Mouse (Mus musculus): Measurements from ENCODE around the gene Sez6l. TPM values are rescaled to one million over a fixed set of nuclear protein-coding genes. Genes with fewer than 3 reads are reported as not detected.

The Sez6l gene
- polyA plus RNA-seq, 1 experiment from 2014 or later: 46.3 TPM

DNA sequence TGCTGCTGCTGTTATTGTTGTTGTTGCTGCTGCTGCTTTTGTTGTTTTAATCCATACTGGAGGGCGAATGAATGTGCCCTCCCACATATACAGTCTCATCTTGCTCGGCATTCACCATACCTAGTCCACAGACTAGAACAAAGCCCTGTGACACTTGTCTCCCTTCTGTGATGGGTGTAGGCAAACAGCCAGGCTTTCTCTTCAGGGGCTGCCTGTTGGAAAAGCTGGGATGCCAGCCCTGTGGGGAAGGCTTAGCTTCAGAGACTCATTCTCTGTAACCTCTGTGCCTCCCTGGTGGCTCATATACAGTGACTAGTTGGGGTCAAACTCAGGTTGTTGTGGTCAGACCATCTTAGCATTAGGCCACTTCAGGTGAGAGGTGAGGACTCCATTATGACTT, 30.1 kb upstream of the Sez6l start:
- peaks cover 13% of the 10 kb centered on the region for H3K4me1 ChIP-seq (ENCODE audit: control insufficient read depth, insufficient read depth, low read length)
- WGBS: 55% methylated on average over 2 of the region's 2 CpGs
- no peak overlapping the region for H3K4me3 ChIP-seq (replicated peaks; ENCODE audit: low read depth, low read length)
- DNase-seq (no peak), ATAC-seq (ENCODE audit: low FRiP score, low TSS enrichment) (no peak)
- H3K27me3 ChIP-seq (ENCODE audit: control insufficient read depth, insufficient read depth, low read length): no peaks in the 10 kb centered on the region
- H3K27ac ChIP-seq (replicated peaks; ENCODE audit: low read depth, low read length): no peak overlapping the region
- H3K36me3 ChIP-seq (ENCODE audit: control insufficient read depth, insufficient read depth, low read length): no peaks in the 10 kb centered on the region
- H3K9ac ChIP-seq (replicated peaks; ENCODE audit: low read length): no peak overlapping the region
- H3K9me3 ChIP-seq (ENCODE audit: control insufficient read depth, low read length): no peaks in the 10 kb centered on the region
- H3K4me2 ChIP-seq (ENCODE audit: low read length): no peak overlapping the region

DNA sequence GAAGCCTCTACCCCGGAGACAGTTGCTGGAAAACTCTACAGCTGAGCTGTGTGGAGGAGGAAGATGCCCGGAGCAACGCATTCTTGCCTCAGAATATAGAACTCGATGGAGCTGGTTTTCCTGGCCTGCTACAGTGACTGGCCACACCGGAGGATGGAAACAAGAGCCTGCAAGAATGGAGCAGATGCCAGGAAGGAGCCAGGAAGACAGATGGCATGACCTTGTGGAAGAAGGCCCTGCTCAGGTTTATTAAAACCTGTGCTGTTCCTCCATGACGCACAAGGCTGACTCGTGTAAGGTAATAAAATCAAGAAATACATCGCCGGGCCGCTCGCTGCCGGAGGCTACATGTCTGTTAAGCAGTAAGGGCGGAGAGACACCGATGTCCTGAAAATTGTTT, 28.4 kb upstream of the Sez6l start:
- peaks cover 14% of the 10 kb centered on the region for H3K4me1 ChIP-seq (ENCODE audit: control insufficient read depth, insufficient read depth, low read length)
- H3K9me3 ChIP-seq (ENCODE audit: control insufficient read depth, low read length): no peaks in the 10 kb centered on the region
- H3K4me3 ChIP-seq (replicated peaks; ENCODE audit: low read depth, low read length): no peak overlapping the region
- H3K27ac ChIP-seq (replicated peaks; ENCODE audit: low read depth, low read length): no peak overlapping the region
- no peak overlapping the region for H3K9ac ChIP-seq (replicated peaks; ENCODE audit: low read length)
- H3K4me2 ChIP-seq (ENCODE audit: low read length): no peak overlapping the region
- no peak for ATAC-seq (ENCODE audit: low FRiP score, low TSS enrichment)
- no peaks in the 10 kb centered on the region for H3K27me3 ChIP-seq (ENCODE audit: control insufficient read depth, insufficient read depth, low read length)
- H3K36me3 ChIP-seq (ENCODE audit: control insufficient read depth, insufficient read depth, low read length): no peaks in the 10 kb centered on the region
- WGBS: 87% methylated on average over 14 of the region's 14 CpGs
- DNase-seq: no peak

DNA sequence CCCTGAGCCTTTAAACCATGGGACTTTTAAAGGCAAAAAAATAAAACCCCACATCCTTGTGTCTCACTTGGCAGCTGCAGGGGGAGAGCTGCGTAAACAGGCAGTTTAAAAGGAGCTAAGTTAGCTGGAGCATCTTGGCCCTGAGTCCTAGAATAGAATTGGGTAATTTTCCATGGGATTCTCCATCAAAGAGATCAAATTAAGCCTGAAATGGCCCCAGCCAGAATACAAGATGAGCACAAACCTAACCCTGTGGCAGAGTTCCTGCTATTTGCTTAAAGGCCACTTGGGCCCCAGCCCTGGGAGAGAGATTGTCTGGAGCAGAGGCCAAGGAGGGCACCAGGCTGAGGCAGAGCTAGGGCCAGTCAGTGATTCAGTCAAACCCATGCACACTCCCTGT, 27.3 kb upstream of the Sez6l start:
- DNase-seq: no peak

DNA sequence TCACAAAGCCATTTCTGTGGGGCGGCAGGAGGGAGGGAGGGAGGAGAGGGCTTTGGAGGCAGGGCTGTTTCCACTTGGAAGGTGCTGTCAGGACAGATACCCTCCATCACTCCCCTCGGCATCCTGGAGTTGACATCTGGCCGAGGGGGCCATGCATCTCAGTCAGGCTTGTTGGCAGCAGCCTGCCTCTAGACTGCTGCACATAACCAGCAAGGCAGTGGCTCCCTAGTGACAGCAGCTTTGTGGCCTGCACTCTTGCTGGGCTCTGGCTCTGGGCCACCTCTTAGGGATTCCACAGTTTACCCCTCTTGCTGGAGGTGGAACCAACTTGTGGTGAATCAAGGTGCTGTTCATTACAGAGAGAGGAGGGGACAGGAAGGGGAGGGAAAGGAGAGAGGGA, 26.6 kb upstream of the Sez6l start:
- WGBS: 21% methylated on average over 3 of the region's 3 CpGs
- H3K27me3 ChIP-seq (ENCODE audit: control insufficient read depth, insufficient read depth, low read length): no peaks in the 10 kb centered on the region
- ATAC-seq (ENCODE audit: low FRiP score, low TSS enrichment): no peak
- no peaks in the 10 kb centered on the region for H3K9me3 ChIP-seq (ENCODE audit: control insufficient read depth, low read length)
- no peak for DNase-seq
- no peaks in the 10 kb centered on the region for H3K36me3 ChIP-seq (ENCODE audit: control insufficient read depth, insufficient read depth, low read length)
- H3K4me1 ChIP-seq (ENCODE audit: control insufficient read depth, insufficient read depth, low read length): peaks cover 16% of the 10 kb centered on the region
- no peak overlapping the region for H3K4me3 ChIP-seq (replicated peaks; ENCODE audit: low read depth, low read length)
- no peak overlapping the region for H3K4me2 ChIP-seq (ENCODE audit: low read length)
- no peak overlapping the region for H3K9ac ChIP-seq (replicated peaks; ENCODE audit: low read length)
- H3K27ac ChIP-seq (replicated peaks; ENCODE audit: low read depth, low read length): peak overlapping the region; percentile 45; the same call in 1 of the 2 replicates

More for the DNA sequence above, 27.3 kb upstream of the Sez6l start:
- Histone ChIP-seq H3K27ac (replicated peaks; ENCODE audit: low read depth, low read length) (no peak overlapping the region), H3K4me1 (ENCODE audit: control insufficient read depth, insufficient read depth, low read length) (peaks cover 16% of the 10 kb centered on the region), H3K9me3 (ENCODE audit: control insufficient read depth, low read length) (no peaks in the 10 kb centered on the region), H3K36me3 (ENCODE audit: control insufficient read depth, insufficient read depth, low read length) (no peaks in the 10 kb centered on the region), H3K4me2 (ENCODE audit: low read length) (no peak overlapping the region), H3K9ac (replicated peaks; ENCODE audit: low read length) (no peak overlapping the region), H3K27me3 (ENCODE audit: control insufficient read depth, insufficient read depth, low read length) (no peaks in the 10 kb centered on the region), H3K4me3 (replicated peaks; ENCODE audit: low read depth, low read length) (no peak overlapping the region)
- ATAC-seq (ENCODE audit: low FRiP score, low TSS enrichment): no peak
- WGBS: 63% methylated on average over 1 of the region's 1 CpGs

DNA sequence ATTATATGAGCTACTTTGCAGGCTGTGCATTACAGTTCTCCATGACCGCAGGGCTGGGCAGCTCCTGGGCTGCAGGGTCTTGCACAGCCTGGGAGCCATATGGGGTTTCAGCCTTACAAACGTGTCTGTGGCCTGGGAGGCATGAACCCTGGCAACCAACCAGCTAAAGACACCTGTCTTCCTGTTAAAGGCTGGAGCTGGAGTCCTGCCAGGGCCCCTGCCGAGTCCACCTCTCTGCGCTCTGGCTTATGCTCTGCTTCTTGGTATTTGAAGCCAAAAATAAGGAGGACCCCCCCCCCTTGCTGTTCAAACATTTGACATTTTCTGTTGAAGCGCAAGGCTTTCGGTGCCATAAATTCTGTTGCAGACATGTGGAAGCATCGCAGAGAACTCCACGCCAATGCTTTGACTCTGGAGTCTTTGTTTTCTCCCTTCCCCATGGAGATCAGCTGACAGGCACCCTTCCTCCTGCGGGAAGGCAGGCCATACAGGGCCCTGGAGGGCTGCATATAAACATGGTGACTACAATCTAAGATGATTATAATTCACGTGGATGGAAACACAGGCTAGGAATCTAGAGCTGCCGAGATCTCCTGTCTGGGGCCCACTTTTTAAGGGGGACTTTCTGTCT, 23.4 kb upstream of the Sez6l start:
- ATAC-seq (ENCODE audit: low FRiP score, low TSS enrichment) (no peak), DNase-seq (no peak)
- Histone ChIP-seq H3K4me2 (ENCODE audit: low read length) (no peak overlapping the region), H3K27ac (replicated peaks; ENCODE audit: low read depth, low read length) (0 out of 2 replicates have a peak overlapping the region, but pooled peaks have one; percentile 20), H3K36me3 (ENCODE audit: control insufficient read depth, insufficient read depth, low read length) (no peaks in the 10 kb centered on the region), H3K9ac (replicated peaks; ENCODE audit: low read length) (no peak overlapping the region), H3K9me3 (ENCODE audit: control insufficient read depth, low read length) (no peaks in the 10 kb centered on the region), H3K4me1 (ENCODE audit: control insufficient read depth, insufficient read depth, low read length) (peaks cover 14% of the 10 kb centered on the region), H3K27me3 (ENCODE audit: control insufficient read depth, insufficient read depth, low read length) (no peaks in the 10 kb centered on the region), H3K4me3 (replicated peaks; ENCODE audit: low read depth, low read length) (no peak overlapping the region)
- 49% methylated on average over 11 of the region's 11 CpGs for WGBS

DNA sequence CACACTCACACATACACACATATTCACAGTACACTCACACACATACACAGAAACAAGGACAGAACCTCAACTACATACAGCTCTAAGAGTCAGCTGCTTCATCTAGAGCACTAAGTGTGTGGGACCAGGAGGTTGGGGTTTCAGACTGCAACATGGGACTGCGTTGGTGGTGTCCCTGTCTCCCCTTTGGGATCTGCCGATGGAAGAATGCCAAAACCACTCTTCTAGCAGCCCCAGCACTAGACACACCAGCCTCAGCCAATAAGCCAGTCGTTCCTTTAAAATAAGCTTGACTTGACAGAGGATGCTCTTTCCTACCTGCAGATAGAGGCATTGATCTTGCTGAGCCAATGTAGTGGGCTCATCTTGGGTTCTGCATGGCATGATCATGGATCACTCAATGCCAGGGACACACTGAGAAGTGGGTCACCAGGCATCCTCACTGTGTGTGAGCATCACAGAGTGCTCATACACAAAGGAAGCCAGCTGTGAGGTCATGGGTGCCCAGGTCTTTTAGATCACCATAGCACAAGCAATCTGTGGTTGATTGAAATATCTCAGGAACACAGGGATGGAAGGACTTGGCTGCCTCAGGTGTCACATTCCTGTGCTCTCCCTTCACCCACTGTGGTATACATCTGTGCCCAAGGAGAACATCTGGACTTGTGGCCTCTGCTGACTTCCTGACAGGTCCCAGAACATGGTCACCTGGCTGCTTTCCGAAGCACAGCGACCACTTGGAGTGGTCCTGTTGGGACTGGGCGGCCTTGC, 22.7 kb upstream of the Sez6l start:
- ATAC-seq (ENCODE audit: low FRiP score, low TSS enrichment) (no peak), DNase-seq (no peak)
- no peak overlapping the region for H3K4me3 ChIP-seq (replicated peaks; ENCODE audit: low read depth, low read length)
- no peak overlapping the region for H3K27ac ChIP-seq (replicated peaks; ENCODE audit: low read depth, low read length)
- 86% methylated on average over 6 of the region's 6 CpGs for whole genome bisulfite sequencing
- no peaks in the 10 kb centered on the region for H3K9me3 ChIP-seq (ENCODE audit: control insufficient read depth, low read length)
- H3K27me3 ChIP-seq (ENCODE audit: control insufficient read depth, insufficient read depth, low read length): no peaks in the 10 kb centered on the region
- peaks cover 19% of the 10 kb centered on the region for H3K4me1 ChIP-seq (ENCODE audit: control insufficient read depth, insufficient read depth, low read length)
- H3K9ac ChIP-seq (replicated peaks; ENCODE audit: low read length): no peak overlapping the region
- H3K4me2 ChIP-seq (ENCODE audit: low read length): no peak overlapping the region
- no peaks in the 10 kb centered on the region for H3K36me3 ChIP-seq (ENCODE audit: control insufficient read depth, insufficient read depth, low read length)

DNA sequence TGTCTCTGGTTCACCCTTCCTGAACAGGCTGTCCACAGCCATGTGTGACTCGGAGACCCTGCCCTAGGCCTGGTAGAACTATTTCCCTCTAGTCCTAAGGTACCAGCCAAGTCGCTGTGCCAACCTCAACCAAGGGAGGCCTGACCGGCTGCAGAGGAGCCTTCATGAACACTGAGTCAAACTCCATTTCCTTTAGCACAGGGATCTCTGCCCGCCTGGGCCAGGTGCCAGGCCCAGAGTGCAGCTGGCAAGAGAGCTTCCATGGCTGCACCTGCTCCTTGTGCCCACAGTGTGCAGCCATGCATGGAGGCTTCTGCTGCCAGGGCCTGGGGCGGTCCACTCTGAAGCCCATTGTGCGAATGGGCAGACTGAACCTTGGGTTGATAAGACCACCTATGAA, 20.9 kb upstream of the Sez6l start:
- 87% methylated on average over 6 of the region's 6 CpGs for WGBS
- ATAC-seq (ENCODE audit: low FRiP score, low TSS enrichment): no peak

DNA sequence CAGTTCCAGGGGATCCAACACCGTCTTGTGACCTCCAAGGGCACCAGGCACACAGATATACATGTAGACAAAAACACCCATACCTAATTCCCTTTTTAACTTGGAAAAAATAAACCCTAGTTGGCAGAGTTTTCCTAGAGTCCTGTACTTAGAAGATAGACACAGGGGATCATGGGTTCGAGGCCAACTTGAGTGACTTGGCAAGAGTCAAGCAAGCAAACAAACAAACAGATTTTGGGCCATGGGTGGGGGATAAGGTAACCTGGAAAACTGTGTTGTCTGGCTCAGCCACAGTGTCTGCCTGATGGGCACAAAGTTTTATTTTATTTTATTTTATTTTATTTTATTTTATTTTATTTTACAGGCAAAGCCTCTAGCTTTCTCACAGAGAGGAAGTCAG, 20.3 kb upstream of the Sez6l start:
- no peak overlapping the region for H3K4me2 ChIP-seq (ENCODE audit: low read length)
- H3K9me3 ChIP-seq (ENCODE audit: control insufficient read depth, low read length): no peaks in the 10 kb centered on the region
- ATAC-seq (ENCODE audit: low FRiP score, low TSS enrichment): no peak
- peaks cover 17% of the 10 kb centered on the region for H3K4me1 ChIP-seq (ENCODE audit: control insufficient read depth, insufficient read depth, low read length)
- no peaks in the 10 kb centered on the region for H3K27me3 ChIP-seq (ENCODE audit: control insufficient read depth, insufficient read depth, low read length)
- H3K36me3 ChIP-seq (ENCODE audit: control insufficient read depth, insufficient read depth, low read length): no peaks in the 10 kb centered on the region
- H3K4me3 ChIP-seq (replicated peaks; ENCODE audit: low read depth, low read length): no peak overlapping the region
- 89% methylated on average over 2 of the region's 2 CpGs for WGBS
- no peak overlapping the region for H3K27ac ChIP-seq (replicated peaks; ENCODE audit: low read depth, low read length)
- H3K9ac ChIP-seq (replicated peaks; ENCODE audit: low read length): no peak overlapping the region
- no peak for DNase-seq

More for the DNA sequence above, 20.9 kb upstream of the Sez6l start:
- no peak overlapping the region for H3K4me3 ChIP-seq (replicated peaks; ENCODE audit: low read depth, low read length)
- no peak overlapping the region for H3K4me2 ChIP-seq (ENCODE audit: low read length)
- H3K36me3 ChIP-seq (ENCODE audit: control insufficient read depth, insufficient read depth, low read length): no peaks in the 10 kb centered on the region
- no peak overlapping the region for H3K9ac ChIP-seq (replicated peaks; ENCODE audit: low read length)
- H3K27ac ChIP-seq (replicated peaks; ENCODE audit: low read depth, low read length): no peak overlapping the region
- no peaks in the 10 kb centered on the region for H3K27me3 ChIP-seq (ENCODE audit: control insufficient read depth, insufficient read depth, low read length)
- peaks cover 17% of the 10 kb centered on the region for H3K4me1 ChIP-seq (ENCODE audit: control insufficient read depth, insufficient read depth, low read length)
- no peaks in the 10 kb centered on the region for H3K9me3 ChIP-seq (ENCODE audit: control insufficient read depth, low read length)
- peak; percentile 51 for DNase-seq

DNA sequence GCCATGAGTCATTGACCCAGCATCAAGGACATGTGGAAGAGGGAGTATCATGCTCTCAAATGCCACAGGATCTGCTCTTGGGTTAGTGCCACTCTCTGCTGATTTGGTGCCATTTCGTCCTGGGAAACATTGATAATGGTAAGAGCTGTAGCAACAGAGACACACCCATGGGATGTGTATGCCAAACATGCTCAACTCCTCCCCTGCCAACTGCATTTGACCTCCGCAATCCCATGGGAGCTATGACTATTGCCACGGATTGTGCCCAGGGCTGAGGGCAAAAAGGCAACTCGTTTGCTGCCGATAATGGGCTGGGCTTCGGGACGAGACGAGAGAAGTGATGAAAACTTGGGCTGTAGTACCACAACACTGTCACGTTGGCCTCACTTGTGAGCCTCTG, 19.7 kb upstream of the Sez6l start:
- no peaks in the 10 kb centered on the region for H3K36me3 ChIP-seq (ENCODE audit: control insufficient read depth, insufficient read depth, low read length)
- H3K4me1 ChIP-seq (ENCODE audit: control insufficient read depth, insufficient read depth, low read length): peaks cover 17% of the 10 kb centered on the region
- 86% methylated on average over 9 of the region's 9 CpGs for WGBS
- H3K9ac ChIP-seq (replicated peaks; ENCODE audit: low read length): no peak overlapping the region
- H3K4me3 ChIP-seq (replicated peaks; ENCODE audit: low read depth, low read length): no peak overlapping the region
- H3K27me3 ChIP-seq (ENCODE audit: control insufficient read depth, insufficient read depth, low read length): no peaks in the 10 kb centered on the region
- DNase-seq (no peak), ATAC-seq (ENCODE audit: low FRiP score, low TSS enrichment) (no peak)
- no peaks in the 10 kb centered on the region for H3K9me3 ChIP-seq (ENCODE audit: control insufficient read depth, low read length)
- H3K4me2 ChIP-seq (ENCODE audit: low read length): no peak overlapping the region
- H3K27ac ChIP-seq (replicated peaks; ENCODE audit: low read depth, low read length): no peak overlapping the region
